Mouse (Mus musculus): ENCODE measurements around the gene Styxl1.
A peak's percentile ranks its signal among the peaks of the same experiment; 100 is the strongest.

Styxl1 gene

GRCm38 (mm10) chr5:135725991-135726390 lies 52.2 kb downstream of the Styxl1 start:
- no peak for DNase-seq (ENCODE audit: low read depth)

GRCm38 (mm10) chr5:135725391-135725841 lies 52.8 kb downstream of the Styxl1 start:
- DNase-seq (ENCODE audit: low read depth), result no peak

GRCm38 (mm10) chr5:135724536-135725322 lies 53.5 kb downstream of the Styxl1 start:
- DNase-seq (ENCODE audit: low read depth), result no peak

GRCm38 (mm10) chr5:135723165-135723751 lies 54.9 kb downstream of the Styxl1 start:
- no peak for DNase-seq (ENCODE audit: low read depth)

GRCm38 (mm10) chr5:135722121-135722520 lies 56.1 kb downstream of the Styxl1 start:
- DNase-seq (ENCODE audit: low read depth), result peak; percentile 91

GRCm38 (mm10) chr5:135721076-135721475 lies 57.1 kb downstream of the Styxl1 start:
- DNase-seq (ENCODE audit: low read depth), result no peak

- DNase-seq (ENCODE audit: low read depth), result no peak
These were observed 58.1 kb downstream of the Styxl1 start for GRCm38 (mm10) chr5:135720121-135720520.

GRCm38 (mm10) chr5:135719586-135720120 lies 58.5 kb downstream of the Styxl1 start:
- no peak for DNase-seq (ENCODE audit: low read depth)

- no peak for DNase-seq (ENCODE audit: low read depth)
These were observed 62.6 kb downstream of the Styxl1 start for GRCm38 (mm10) chr5:135715624-135716023.

- DNase-seq (ENCODE audit: low read depth), result peak; percentile 61
These were observed 64.6 kb downstream of the Styxl1 start for GRCm38 (mm10) chr5:135713441-135714218.

- DNase-seq (ENCODE audit: low read depth), result no peak
These were observed 65.4 kb downstream of the Styxl1 start for GRCm38 (mm10) chr5:135712803-135713202.

GRCm38 (mm10) chr5:135711582-135712355 lies 66.4 kb downstream of the Styxl1 start:
- DNase-seq (ENCODE audit: low read depth), result no peak

- DNase-seq (ENCODE audit: low read depth), result peak; percentile 80
These were observed 67.5 kb downstream of the Styxl1 start for GRCm38 (mm10) chr5:135710599-135711214.

- DNase-seq (ENCODE audit: low read depth), result no peak
These were observed 68.5 kb downstream of the Styxl1 start for GRCm38 (mm10) chr5:135709716-135710115.

GRCm38 (mm10) chr5:135707855-135708254 lies 70.3 kb downstream of the Styxl1 start:
- no peak for DNase-seq (ENCODE audit: low read depth)

GRCm38 (mm10) chr5:135707039-135707438 lies 71.1 kb downstream of the Styxl1 start:
- DNase-seq (ENCODE audit: low read depth), result no peak

- DNase-seq (ENCODE audit: low read depth), result no peak
These were observed 72.8 kb downstream of the Styxl1 start for GRCm38 (mm10) chr5:135705383-135705782.

- no peak for DNase-seq (ENCODE audit: low read depth)
These were observed 74.8 kb downstream of the Styxl1 start for GRCm38 (mm10) chr5:135703431-135703830.

GRCm38 (mm10) chr5:135702682-135703192 lies 75.4 kb downstream of the Styxl1 start:
- peak; percentile 91 for DNase-seq (ENCODE audit: low read depth)

GRCm38 (mm10) chr5:135702190-135702589 lies 76.0 kb downstream of the Styxl1 start:
- DNase-seq (ENCODE audit: low read depth), result no peak

GRCm38 (mm10) chr5:135701601-135702000 lies 76.6 kb downstream of the Styxl1 start:
- DNase-seq (ENCODE audit: low read depth), result no peak
